Mouse (Mus musculus): ENCODE data around the gene Tceal9.

Gene Tceal9

DNA sequence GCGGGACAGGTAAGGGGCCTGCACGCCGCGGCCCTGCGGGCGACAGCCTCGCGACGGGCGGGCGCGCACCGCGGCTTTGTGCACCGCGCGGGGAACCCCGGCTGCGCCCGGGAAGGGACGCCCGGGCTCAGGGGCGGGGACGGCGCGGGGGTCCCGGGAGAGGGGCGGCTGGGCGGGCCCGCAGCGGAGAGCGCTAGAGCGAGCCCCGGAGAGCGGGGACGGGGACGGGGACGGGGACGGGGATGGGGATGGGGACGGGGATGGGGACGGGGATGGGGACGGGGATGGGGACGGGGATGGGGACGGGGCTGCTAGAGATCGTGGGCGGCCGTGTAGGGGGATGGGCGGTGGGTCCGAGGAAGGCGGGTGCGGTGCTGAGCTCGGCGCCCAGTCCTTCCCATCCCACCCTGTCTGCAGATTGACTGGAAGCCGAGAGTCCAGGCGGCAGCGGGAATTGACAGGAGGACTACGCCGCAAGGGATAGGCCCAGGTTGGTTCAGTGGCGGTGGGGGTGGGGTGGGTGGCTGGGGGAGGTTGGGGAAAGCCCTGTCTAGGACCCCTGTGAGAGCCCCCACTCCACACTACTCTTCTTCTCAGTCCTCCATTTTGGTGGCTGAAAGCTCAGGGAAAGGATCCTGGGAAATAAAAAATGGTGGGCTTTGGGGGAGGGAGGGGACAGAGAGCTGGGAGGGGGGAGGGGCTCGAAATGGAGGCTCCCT is 25.7 kb downstream of the Tceal9 start:
- DNase-seq (ENCODE audit: low spot score in 2 of 2): peak in 1 of 2 experiments; percentile 49

DNA sequence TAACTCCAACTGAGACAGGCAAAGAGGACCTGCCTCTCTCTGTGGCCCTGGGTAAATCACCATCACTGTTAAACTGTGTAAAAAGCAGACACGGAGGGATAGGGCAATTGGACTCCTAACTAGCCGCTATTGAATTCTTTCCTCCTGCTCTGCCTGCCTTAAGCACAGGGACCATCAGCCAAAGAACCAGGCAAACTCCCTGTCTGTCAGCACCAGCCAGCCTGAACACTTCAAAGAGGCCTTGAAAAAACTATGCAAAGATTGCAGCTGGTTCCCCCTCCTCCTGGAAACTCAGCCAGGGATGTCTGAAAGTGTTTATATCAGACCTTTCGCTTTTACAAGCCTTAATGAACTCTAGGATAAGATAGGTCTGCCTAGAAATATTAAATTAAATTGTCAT is 29.7 kb downstream of the Tceal9 start:
- no peak for DNase-seq (ENCODE audit: low spot score in 2 of 2)

DNA sequence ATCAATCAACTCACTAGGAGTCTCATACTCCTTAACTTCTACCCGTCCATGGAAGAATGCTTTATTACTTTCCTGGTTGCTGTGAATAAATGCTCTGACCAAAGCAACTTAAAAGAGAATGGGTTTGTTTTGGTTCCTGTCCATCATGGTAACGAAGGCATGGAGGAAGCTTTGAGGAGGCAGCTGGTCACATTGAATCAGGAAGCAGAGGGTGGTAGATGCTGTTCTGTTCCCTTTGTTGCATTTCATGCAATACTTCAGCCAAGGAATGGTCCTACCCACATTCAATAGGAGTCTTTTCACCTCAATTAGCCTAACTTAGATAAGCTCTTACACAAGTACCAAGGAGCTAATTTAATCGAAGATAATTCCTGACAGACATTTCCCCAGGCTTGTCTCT is 30.5 kb downstream of the Tceal9 start:
- DNase-seq (ENCODE audit: low spot score in 2 of 2): no peak

DNA sequence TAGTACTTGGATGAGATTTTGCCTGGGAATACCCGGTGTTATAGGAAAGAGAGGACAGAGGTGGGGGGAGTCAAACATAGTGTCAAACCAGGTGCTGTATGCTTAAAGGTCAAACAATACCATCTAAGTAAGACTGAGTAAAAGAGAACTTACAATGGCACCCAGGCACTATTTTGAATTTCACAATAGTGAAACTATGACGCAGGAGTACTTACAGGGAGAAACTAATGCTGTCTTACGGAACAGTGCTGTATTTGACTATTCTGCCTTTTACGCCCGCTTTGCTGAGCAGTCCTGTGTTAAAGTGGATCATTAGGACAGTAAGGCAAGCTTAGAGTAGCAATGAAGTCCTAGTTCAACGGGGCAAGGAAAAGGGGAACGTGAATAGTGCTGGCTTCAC is 32.7 kb downstream of the Tceal9 start:
- DNase-seq (ENCODE audit: low spot score in 2 of 2): no peak

DNA sequence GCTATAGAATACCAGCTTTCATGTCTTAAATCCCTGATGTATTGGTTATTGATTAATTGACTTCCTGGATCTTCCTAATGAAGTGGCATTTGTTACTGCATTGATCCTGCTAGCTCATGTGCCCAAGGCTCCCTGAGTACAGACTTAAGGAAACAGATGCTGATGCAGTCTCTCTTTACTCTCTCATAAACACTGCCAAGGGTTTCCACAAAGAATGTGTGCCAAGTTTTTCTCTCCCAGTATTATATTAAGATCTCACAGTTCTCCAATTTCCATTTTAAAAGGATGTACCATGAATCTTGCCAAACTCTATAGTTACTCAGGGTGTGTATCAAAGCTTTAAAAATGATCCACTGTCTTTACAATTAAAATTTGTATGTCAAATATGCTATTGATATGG is 33.5 kb downstream of the Tceal9 start:
- no peak for DNase-seq (ENCODE audit: low spot score in 2 of 2)

DNA sequence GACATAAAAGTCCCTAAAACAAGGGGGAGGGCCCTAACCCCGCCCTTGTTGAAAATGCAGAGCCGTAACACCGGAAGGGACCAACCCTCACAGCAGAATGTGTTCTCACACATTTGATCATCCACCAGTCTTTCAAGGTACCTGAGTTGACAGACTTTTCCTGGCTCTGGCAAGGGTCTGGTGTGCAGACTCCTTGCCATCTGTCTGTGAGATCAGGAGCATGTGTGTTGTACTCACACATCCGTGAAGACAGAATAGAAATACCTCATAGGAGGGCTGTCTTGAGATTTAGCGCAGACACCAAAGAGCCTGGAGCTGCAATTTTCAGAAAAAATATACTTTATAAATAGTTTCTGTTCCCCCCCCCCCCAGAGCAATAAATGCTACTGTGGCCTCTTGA is 34.5 kb downstream of the Tceal9 start:
- DNase-seq (ENCODE audit: low spot score in 2 of 2): peak in 1 of 2 experiments; percentile 50

DNA sequence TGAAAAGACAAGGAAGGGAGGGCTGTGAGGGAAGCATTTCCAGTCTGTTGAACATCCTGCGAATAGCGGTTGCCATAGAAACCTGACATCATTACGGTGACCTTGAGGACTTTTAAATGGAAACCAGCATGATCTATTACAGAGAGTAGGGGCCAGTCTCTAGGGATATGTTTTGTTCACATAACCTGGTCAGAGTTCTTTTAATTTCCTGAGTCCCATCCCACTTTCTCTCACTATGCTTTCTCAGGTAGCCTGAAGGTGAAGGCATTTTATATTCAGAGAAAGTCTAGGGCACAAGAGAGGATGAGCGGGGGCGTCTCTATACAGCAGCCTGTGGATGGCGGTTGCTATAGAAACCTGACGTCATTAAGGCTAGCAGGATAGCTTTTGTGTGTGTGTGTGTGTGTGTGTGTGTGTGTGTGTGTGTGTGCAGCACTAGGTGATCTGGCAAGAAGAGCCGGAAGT is 46.0 kb downstream of the Tceal9 start:
- DNase-seq (ENCODE audit: low spot score in 2 of 2): peak; percentile 58 to 79

Measured in right cerebral cortex, postnatal 10 days (tissue).